Mouse (Mus musculus) ES-E14 (cell line): Measurements from ENCODE around the gene Cdh24. TPM values are rescaled to one million over a fixed set of nuclear protein-coding genes. Genes with fewer than 3 reads are reported as not detected.
A peak's percentile ranks its signal among the peaks of the same experiment; 100 is the strongest.

ENCODE experiments used
- DNase-seq: peaks from one replicate; pipeline ENCODE4 v3.0.0-alpha.2; 2013; ENCODE audit warnings: low read depth, low spot score
- H3K27ac ChIP-seq: 2 replicates; pipeline ENCODE4 v1.5.1; 2012; ENCODE audit warnings: low read depth, mild to moderate bottlenecking, low read length, moderate library complexity, mixed read lengths; ENCODE audit not compliant: poor library complexity, insufficient read depth, severe bottlenecking
- H3K36me3 ChIP-seq: 2 replicates; pipeline ENCODE4 v1.6.1; 2012; ENCODE audit warnings: mild to moderate bottlenecking, low read length, moderate library complexity, mixed read lengths; ENCODE audit not compliant: control insufficient read depth, poor library complexity, insufficient read depth, severe bottlenecking
- H3K4me1 ChIP-seq, 2 experiments: fragments of 150-350 bp in 1 of 2; sonication (generic) in 1 of 2; 2 replicates each; pipeline ENCODE4 v1.6.1; 2012; ENCODE audit warnings: low read length in 2 of 2, mild to moderate bottlenecking in 1 of 2, mixed read lengths in 1 of 2; ENCODE audit not compliant: control insufficient read depth in 2 of 2, insufficient read depth in 2 of 2, poor library complexity in 1 of 2
- H3K4me3 ChIP-seq, 2 experiments: fragments of 150-350 bp in 1 of 2; sonication (generic) in 1 of 2; 2 replicates each; pipeline ENCODE4 v1.5.1; 2012; ENCODE audit warnings: low read length in 2 of 2, low read depth in 1 of 2, mild to moderate bottlenecking in 1 of 2, mixed read lengths in 1 of 2; ENCODE audit not compliant: insufficient read depth in 1 of 2, poor library complexity in 1 of 2, severe bottlenecking in 1 of 2
- H3K9ac ChIP-seq: 2 replicates; pipeline ENCODE4 v1.6.1; 2012; ENCODE audit warnings: low read depth, mild to moderate bottlenecking, low read length, mixed read lengths; ENCODE audit not compliant: poor library complexity, insufficient read depth, severe bottlenecking
- H3K9me3 ChIP-seq: fragments of 150-350 bp; sonication (generic); 2 replicates; pipeline ENCODE4 v1.6.1; 2012; ENCODE audit warnings: low read depth, mild to moderate bottlenecking, low read length; ENCODE audit not compliant: control insufficient read depth, insufficient read depth
- CHD2 ChIP-seq: IDR thresholded peaks from 2 replicates; pipeline ENCODE4 v1.6.1; 2014; ENCODE audit warnings: mild to moderate bottlenecking, low read depth, low read length, inconsistent platforms
- HCFC1 ChIP-seq: IDR thresholded peaks from 2 replicates; pipeline ENCODE4 v1.6.1; 2012; ENCODE audit warnings: low read length, inconsistent platforms, borderline replicate concordance; ENCODE audit not compliant: insufficient read depth
- MAFK ChIP-seq: IDR thresholded peaks from 2 replicates; pipeline ENCODE4 v1.6.1; 2014; ENCODE audit warnings: mild to moderate bottlenecking, low read depth, low read length, inconsistent platforms; ENCODE audit not compliant: insufficient read depth
- ZC3H11A ChIP-seq: IDR thresholded peaks from 2 replicates; pipeline ENCODE4 v1.6.1; 2012; ENCODE audit warnings: low read depth, mild to moderate bottlenecking, inconsistent platforms, low read length, borderline replicate concordance
- ZNF384 ChIP-seq: IDR thresholded peaks from 2 replicates; pipeline ENCODE4 v1.6.1; 2012; ENCODE audit warnings: low read depth, low read length, inconsistent platforms
- in situ Hi-C, 2 experiments: fragments of 600-800 bp; cut with MboI; formaldehyde crosslinking; loops; one replicate each; pipeline ENCODE4 v1.15.1; 2025; ENCODE audit warnings: low sequenced_read_pairs in 2 of 2, inconsistent platforms in 1 of 2; ENCODE audit not compliant: unreplicated experiment in 2 of 2
- total RNA-seq: library from RNA; depleted of rRNA; stranded (reverse); fragments of 300-350 nt; gene quantifications from 2 replicates; pipeline ENCODE4 v1.2.3, GENCODE M21; 2012

Cdh24 gene
- total RNA-seq, 1 experiment: 3.2 TPM

DNA sequence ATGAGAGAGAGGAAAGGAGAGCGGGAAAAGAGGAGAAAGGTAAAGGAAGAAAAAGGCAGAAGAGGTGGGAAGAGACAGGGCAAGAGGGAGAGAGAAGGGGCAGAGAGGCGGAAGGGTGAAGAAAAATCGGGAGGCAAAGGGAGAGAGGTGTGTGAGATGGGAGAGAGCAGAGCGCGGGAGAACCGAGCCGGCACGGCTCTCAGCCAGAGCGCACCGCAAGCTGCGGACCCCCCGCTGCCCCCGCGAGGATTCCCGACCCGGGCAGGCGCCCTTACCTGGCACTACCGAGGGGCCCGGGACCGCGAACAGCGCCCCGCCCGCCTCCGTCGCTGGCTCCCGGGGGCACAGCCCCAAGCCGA lies 239 bp downstream of the Cdh24 start, which contains the start of gene Gm17606:
Gene Gm17606, plus strand, starts transcription at position 7 of the 359 bp plus-strand sequence.
- peaks cover 36% of the 10 kb centered on the region for H3K36me3 ChIP-seq
- H3K27ac ChIP-seq: no peak within 1 kb of the TSS
- TF ChIP-seq MAFK: no peak
- no peaks in the 10 kb centered on the region for H3K9me3 ChIP-seq
- peak within 1 kb of the TSS; percentile 84 to 92 for H3K4me3 ChIP-seq
- H3K4me1 ChIP-seq: peaks cover 0 to 19% of the 10 kb centered on the region in 2 experiments; a peak in 2 of 4 replicates
- no peak for DNase-seq
- peak within 1 kb of the TSS; percentile 86 for H3K9ac ChIP-seq
- in situ Hi-C loops: loop anchor here in 1 of 2 experiments (25.0 kb wide), 1 partner anchor 579 kb away; no protein-coding TSS in a partner anchor

DNA sequence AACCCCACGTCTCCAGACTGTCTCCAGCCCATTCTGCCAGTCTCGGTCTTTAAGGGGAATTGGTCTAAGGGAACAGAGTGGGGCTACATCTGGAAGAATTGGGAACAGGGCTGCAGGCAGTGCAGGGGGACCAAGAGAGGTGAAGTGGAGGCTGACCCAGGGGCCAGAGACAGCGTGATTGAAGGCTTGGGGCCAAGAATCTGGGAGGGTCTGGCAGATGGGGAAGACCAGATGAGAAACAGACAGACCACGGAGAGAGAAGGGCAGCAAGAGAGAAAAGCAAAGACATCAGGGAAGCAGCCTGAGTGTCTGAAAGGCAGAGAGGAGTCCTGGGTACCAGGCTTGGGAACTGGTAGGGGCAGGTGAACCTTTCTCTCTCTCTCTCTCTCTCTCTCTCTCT lies 1.0 kb downstream of the Cdh24 start:
- Histone ChIP-seq H3K36me3 (peaks cover 28% of the 10 kb centered on the region), H3K27ac (no peak overlapping the region), H3K4me1 (peaks cover 0 to 14% of the 10 kb centered on the region in 2 experiments; a peak in 2 of 4 replicates), H3K4me3 (no peak overlapping the region), H3K9me3 (no peaks in the 10 kb centered on the region), H3K9ac (no peak overlapping the region)
- in situ Hi-C loops: loop anchor here in 1 of 2 experiments (25.0 kb wide), 1 partner anchor 578 kb away; no protein-coding TSS in a partner anchor
- no peak for TF ChIP-seq ZC3H11A
- TF ChIP-seq ZNF384: no peak
- TF ChIP-seq MAFK: no peak
- TF ChIP-seq HCFC1: no peak
- no peak for TF ChIP-seq CHD2
- no peak for DNase-seq

DNA sequence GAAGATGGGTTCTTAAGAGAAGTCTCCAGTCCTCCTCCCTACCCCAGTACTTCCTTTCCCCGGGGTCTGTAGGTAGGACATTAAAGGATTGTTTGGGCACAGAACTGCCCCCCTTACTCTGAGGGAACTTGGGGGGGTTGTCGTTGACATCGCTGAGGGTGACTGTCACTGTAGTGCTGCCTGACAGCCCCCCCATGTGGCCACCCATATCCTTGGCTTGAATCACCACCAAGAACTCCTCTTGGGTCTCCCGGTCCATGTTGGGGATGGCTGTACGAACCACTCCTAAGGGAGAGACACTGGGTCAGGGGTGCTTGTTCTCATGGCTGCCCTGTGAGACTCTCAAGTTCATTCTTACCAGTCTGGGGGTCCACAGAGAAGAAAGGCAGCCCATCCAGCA lies 3.0 kb downstream of the Cdh24 start:
- in situ Hi-C loops: loop anchor here in 1 of 2 experiments (25.0 kb wide), 1 partner anchor 576 kb away; no protein-coding TSS in a partner anchor
- Histone ChIP-seq H3K4me1 (peaks cover 0 to 7% of the 10 kb centered on the region in 2 experiments; a peak in 1 of 4 replicates), H3K9me3 (no peaks in the 10 kb centered on the region), H3K36me3 (peaks cover 11% of the 10 kb centered on the region), H3K9ac (no peak overlapping the region), H3K4me3 (no peak overlapping the region), H3K27ac (no peak overlapping the region)
- no peak for DNase-seq
- no peak for TF ChIP-seq ZC3H11A
- no peak for TF ChIP-seq CHD2
- TF ChIP-seq ZNF384: no peak
- no peak for TF ChIP-seq MAFK
- TF ChIP-seq HCFC1: no peak

DNA sequence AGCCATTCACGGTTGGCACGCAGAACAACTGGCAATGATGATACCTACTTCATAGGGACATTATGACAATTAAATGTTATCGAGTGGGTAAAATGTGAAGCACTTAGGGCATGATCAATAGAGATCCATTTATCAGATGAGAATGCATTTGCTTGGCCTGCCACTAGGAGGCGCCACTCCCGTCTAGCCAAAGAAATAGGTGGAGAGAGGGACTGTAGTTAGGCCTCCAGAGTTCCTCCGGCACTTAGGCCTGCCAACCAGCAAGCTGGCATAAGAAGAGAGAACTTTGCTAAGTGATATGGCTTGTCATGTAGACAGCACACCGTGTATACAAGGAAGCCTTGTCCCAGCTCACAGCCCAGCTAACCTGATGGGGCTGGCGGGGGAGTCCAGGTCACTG lies 4.2 kb downstream of the Cdh24 start:
- TF ChIP-seq ZNF384: no peak
- TF ChIP-seq CHD2: no peak
- Histone ChIP-seq H3K27ac (no peak overlapping the region), H3K9me3 (no peaks in the 10 kb centered on the region), H3K4me1 (peaks cover 0 to 9% of the 10 kb centered on the region in 2 experiments; a peak in 1 of 4 replicates), H3K9ac (peak overlapping the region; percentile 12; the same call in 1 of the 2 replicates), H3K36me3 (peaks cover 4% of the 10 kb centered on the region; the same call in 1 of the 2 replicates), H3K4me3 (no peak overlapping the region)
- in situ Hi-C loops: loop anchor here in 1 of 2 experiments (25.0 kb wide), 1 partner anchor 575 kb away; no protein-coding TSS in a partner anchor
- DNase-seq: peak; percentile 58

DNA sequence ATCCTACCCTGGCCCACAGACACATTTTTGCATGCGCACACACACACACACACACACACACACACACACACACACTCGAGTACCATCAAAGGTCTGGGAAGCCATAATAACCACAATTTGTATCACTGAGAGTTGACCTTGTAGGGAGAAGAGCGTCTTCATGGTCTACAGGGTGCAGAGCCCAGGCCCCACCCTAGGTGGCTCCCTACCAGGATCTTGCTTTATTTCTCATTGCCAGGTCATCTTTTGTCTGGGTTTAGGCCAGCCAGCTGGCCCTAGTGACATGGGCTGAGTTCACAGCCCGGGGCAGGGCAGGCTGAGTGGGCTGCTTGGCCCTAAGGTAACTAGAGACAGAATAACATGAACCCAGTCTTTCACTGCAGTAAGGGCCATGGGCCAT lies 7.0 kb downstream of the Cdh24 start:
- TF ChIP-seq ZC3H11A (no peak), CHD2 (no peak), ZNF384 (no peak), MAFK (no peak), HCFC1 (no peak)
- Histone ChIP-seq H3K4me3 (no peak overlapping the region), H3K4me1 (peaks cover 0 to 11% of the 10 kb centered on the region in 2 experiments; a peak in 1 of 4 replicates), H3K27ac (no peak overlapping the region), H3K9ac (no peak overlapping the region), H3K36me3 (peaks cover 4% of the 10 kb centered on the region; the same call in 1 of the 2 replicates), H3K9me3 (no peaks in the 10 kb centered on the region)
- in situ Hi-C loops: loop anchor here in 1 of 2 experiments (25.0 kb wide), 1 partner anchor 572 kb away; no protein-coding TSS in a partner anchor
- DNase-seq: no peak
